Mouse (Mus musculus) erythroid progenitor cell, adult 5-6 weeks (primary cell): ENCODE results near the gene Vps26b. TPM values are rescaled to one million over a fixed set of nuclear protein-coding genes. Genes with fewer than 3 reads are reported as not detected.
A peak's percentile ranks its signal among the peaks of the same experiment; 100 is the strongest.

Source experiments
- ATAC-seq: replicated peaks from 2 replicates; pipeline ENCODE4 v1.8.0; 2016; ENCODE audit warnings: moderate number of reproducible peaks, mild to moderate bottlenecking, moderate TSS enrichment, inconsistent platforms; ENCODE audit not compliant: poor library complexity, low FRiP score, severe bottlenecking
- total RNA-seq, 2 experiments: library from RNA; stranded (forward) in 1 of 2; stranded (reverse) in 1 of 2; fragments of 150-400 nt in 1 of 2; fragments of 186-747, 209-891 nt in 1 of 2; gene quantifications; 2 replicates each; pipeline versions ENCODE4 v1.2.3 to v1.2.4; 2015 to 2017; ENCODE audit warnings: low replicate concordance in 2 of 2

Vps26b gene
- total RNA-seq, 2 experiments from 2014 or later: 10.1 to 14.7 TPM

DNA sequence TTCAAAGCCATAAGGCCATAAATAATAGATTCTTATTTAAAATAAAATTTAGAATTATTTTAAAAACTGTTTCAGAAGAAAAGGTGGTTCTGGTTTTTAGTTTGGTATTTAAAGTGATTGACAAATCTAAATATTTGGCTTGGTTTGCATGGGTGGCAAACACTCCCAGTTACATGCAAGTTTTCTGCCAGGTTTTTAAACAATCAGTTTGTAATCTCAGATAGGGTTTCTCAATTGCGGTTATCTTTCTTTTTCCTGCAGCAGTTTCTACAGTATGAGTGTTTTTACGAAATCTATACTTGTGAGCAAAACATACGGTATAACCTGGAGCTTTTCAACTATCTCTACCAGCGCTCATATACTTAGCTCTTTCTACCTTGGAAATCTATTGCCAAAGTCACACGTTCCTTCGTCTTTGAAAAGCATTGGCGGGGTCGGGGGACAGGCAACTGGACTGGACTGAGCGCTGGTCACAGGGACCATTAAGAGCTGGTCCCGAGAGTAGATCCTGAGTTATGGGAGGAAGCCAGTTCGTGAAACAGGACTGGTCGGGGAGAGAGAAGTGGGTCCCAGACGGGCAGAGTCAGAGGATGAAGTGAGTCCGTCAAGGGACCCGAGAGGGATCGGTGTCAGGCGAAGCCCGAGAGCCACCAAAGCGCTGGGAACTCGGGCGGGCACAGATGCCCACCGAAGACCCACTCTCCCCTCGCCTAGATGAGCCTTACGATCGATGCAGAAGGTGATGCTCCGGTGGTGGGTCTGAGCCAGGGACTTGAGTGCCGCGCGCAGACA, 31.0 kb downstream of the Vps26b start:
- ATAC-seq: 0 out of 2 replicates have a peak, but pooled peaks have one; percentile 2

DNA sequence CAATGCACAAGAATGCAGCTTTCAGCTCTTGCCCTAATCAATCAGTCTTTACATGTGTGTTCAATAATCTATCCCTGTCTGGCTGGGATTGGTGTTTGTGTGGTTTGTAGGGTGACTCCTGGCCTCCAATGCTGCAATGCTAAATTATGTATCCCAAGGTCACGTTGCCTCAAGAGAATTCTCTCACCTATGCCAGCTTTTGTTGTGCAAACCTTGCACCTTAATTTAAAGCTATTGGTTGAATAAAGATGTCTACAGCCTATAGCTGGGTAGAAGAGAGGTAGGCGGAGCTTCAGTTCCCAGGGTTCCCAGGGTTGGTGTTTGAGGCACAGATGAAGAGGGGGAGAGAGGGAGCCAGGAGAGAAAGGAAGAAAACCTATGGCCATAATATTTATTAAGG, 32.4 kb downstream of the Vps26b start:
- no peak for ATAC-seq

DNA sequence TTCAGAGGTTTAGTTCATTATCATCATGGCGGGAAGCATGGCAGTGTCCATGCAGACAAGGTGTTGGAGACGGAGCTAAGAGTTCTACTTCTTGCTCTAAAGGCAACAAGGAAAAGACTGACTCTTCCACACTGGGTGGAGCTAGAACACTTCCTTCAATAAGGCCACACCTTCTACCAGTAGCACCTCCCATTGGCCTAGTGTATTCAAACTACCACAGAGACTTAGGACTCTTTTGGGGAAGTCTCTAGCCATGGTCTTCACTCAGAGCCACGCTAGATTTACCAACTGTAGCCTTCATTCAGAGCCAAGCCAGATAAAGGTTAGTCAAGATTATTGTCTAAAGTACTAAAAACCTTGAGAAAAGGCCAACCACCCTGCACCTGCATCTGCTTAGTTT, 32.8 kb downstream of the Vps26b start:
- no peak for ATAC-seq

DNA sequence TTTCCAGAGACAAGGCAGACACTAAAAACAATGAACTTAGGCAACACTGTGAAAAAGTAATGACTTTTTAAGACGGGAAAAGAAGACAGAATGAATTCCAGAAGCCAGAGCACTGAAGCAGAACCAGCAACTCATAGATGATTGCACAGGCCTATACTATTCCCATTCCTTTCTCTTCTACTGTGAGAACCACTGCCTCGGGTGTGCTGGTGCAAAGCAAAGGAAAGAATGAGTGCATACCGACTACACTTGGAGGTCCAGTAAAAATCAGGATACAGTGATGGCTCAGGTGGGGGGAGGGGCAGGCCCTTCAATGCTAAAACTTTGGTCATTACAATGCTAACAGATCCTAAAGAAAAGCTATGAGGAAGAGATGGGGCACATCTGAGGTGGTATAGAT, 36.0 kb downstream of the Vps26b start:
- ATAC-seq: no peak

GRCm38 (mm10) chr9:26993118-26993517, 36.7 kb downstream of the Vps26b start:
- no peak for ATAC-seq

DNA sequence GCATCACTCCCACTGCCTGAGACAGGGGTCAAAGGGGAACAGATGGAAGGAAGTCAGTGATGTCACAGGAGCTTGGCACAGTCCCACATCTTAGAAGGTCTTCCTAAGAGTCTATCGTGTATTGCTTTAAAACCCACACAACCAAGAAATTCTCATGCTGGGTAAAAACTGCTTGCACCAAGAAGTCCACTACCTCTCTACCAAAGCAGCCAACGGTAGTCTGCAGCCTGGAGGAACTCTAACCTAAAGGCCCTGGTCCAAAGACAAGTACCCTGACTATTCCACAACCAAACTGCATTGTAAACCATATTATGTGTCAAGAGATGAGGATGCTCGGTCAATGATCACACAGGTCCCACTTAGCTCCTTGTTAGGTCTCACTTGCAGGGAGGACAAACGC, 39.7 kb downstream of the Vps26b start:
- ATAC-seq: no peak

DNA sequence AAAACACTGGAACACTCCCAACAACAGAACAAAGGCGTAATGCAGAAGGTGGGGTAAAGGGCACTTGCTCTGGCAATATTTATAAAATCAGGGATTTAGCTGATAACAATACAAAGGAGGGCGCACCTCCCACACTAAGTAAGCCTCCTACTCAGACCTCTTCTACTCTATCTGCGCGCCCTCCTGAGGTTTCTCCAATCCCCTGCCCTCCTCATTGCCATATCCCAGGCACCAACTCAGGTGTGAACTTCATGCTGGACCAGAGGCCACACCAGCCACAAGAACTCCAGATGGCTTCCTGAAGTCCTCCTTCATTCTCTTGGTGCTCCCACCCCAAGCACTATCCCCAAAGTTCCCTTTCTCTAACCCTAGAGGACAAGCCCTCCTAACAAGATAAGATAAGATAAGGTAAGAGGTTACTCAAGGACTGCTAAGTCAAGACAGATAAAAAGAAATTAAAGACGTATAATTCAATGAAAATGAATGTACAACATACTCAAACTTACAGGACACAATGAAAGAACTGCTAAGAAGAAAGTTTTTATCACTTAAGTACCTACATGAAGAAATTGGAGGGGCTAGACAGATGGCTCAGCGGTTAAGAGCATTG, 44.1 kb downstream of the Vps26b start:
- ATAC-seq: no peak

- ATAC-seq: no peak
Measured at GRCm38 (mm10) chr9:26985090-26985613, 44.7 kb downstream of the Vps26b start.

GRCm38 (mm10) chr9:26978776-26979175, 51.1 kb downstream of the Vps26b start:
- no peak for ATAC-seq

- ATAC-seq: no peak
Measured at GRCm38 (mm10) chr9:26977754-26978153, 52.1 kb downstream of the Vps26b start.

Other genes starting within 250 kb of the Vps26b start
- not detected in 2 replicates for gene Glb1l2, start 223.6 kb downstream of the Vps26b start, total RNA-seq (2015; ENCODE audit: low replicate concordance)
- gene Glb1l2, start 223.6 kb downstream of the Vps26b start, total RNA-seq (2017; ENCODE audit: low replicate concordance): 0.91 TPM in 1 of 2 replicates, not detected in the other
- gene Glb1l3, start 169.2 kb downstream of the Vps26b start, total RNA-seq (2015; ENCODE audit: low replicate concordance): not detected in 2 replicates
- gene Glb1l3, start 169.2 kb downstream of the Vps26b start, total RNA-seq (2017; ENCODE audit: low replicate concordance): not detected in 2 replicates
- not detected in 2 replicates for gene Gm1110, start 107.0 kb downstream of the Vps26b start, total RNA-seq (2015; ENCODE audit: low replicate concordance)
- not detected in 2 replicates for gene Gm1110, start 107.0 kb downstream of the Vps26b start, total RNA-seq (2017; ENCODE audit: low replicate concordance)
- gene Acad8, start 30.5 kb downstream of the Vps26b start, total RNA-seq (2015; ENCODE audit: low replicate concordance): 1.1 TPM in 1 of 2 replicates, not detected in the other
- gene Acad8, start 30.5 kb downstream of the Vps26b start, total RNA-seq (2017; ENCODE audit: low replicate concordance): 1.9 and 4.8 TPM in 2 replicates
- gene Thyn1, start 30.4 kb downstream of the Vps26b start, total RNA-seq (2015; ENCODE audit: low replicate concordance): 4.6 and 9.7 TPM in 2 replicates
- gene Thyn1, start 30.4 kb downstream of the Vps26b start, total RNA-seq (2017; ENCODE audit: low replicate concordance): 3.6 and 10.3 TPM in 2 replicates
- 406 and 456 TPM in 2 replicates for gene Ncapd3, start 110 bp upstream of the Vps26b start, total RNA-seq (2015; ENCODE audit: low replicate concordance)
- 245 and 279 TPM in 2 replicates for gene Ncapd3, start 110 bp upstream of the Vps26b start, total RNA-seq (2017; ENCODE audit: low replicate concordance)
- not detected in 2 replicates for gene Jam3, start 125.4 kb upstream of the Vps26b start, total RNA-seq (2015; ENCODE audit: low replicate concordance)
- 1.2 TPM in 1 of 2 replicates, not detected in the other for gene Jam3, start 125.4 kb upstream of the Vps26b start, total RNA-seq (2017; ENCODE audit: low replicate concordance)